Mouse (Mus musculus) midbrain, embryonic 10.5 days (tissue): Measurements from ENCODE around the gene Tmed1. TPM values are rescaled to one million over a fixed set of nuclear protein-coding genes. Genes with fewer than 3 reads are reported as not detected.
"Not testable (repeated sequence)": the region's sequence is repeated elsewhere in the genome, so short reads cannot be mapped to it uniquely, and the experiment has no call there.

Source experiments
- DNase-seq: peaks from one replicate; pipeline ENCODE4 v3.0.0-alpha.2; 2017; ENCODE audit warnings: low spot score
- H3K27ac ChIP-seq: fragments of 300-500 bp; sonication (generic); replicated peaks from 2 replicates; pipeline ENCODE4 v1.5.1; 2016; ENCODE audit warnings: mild to moderate bottlenecking
- H3K27me3 ChIP-seq: fragments of 300-500 bp; sonication (generic); 2 replicates; pipeline ENCODE4 v1.6.1; 2016; ENCODE audit warnings: low read depth, mild to moderate bottlenecking; ENCODE audit not compliant: poor library complexity, severe bottlenecking
- H3K36me3 ChIP-seq: fragments of 300-500 bp; sonication (generic); 2 replicates; pipeline ENCODE4 v1.6.1; 2016; ENCODE audit warnings: mild to moderate bottlenecking, moderate library complexity
- H3K4me1 ChIP-seq: fragments of 300-500 bp; sonication (generic); 2 replicates; pipeline ENCODE4 v1.6.1; 2016
- H3K4me3 ChIP-seq: fragments of 300-500 bp; sonication (generic); 2 replicates; pipeline ENCODE4 v1.5.1; 2016; ENCODE audit warnings: mild to moderate bottlenecking, moderate library complexity
- H3K9me3 ChIP-seq: fragments of 300-500 bp; sonication (generic); replicated peaks from 2 replicates; pipeline ENCODE4 v1.6.1; 2016; ENCODE audit warnings: mild to moderate bottlenecking
- WGBS: fragments of 180-500 bp; shearing (Covaris S2); methylation state at CpG from one replicate; pipeline ENCODE4 v1.1.7; 2016; 5-methylcytosine and 5-hydroxymethylcytosine counted together
- polyA plus RNA-seq: library from polyadenylated mRNA; unstranded; fragments of >200 nt; fragmentation: Nextera tagmentation; extraction: Ambion mirVana; gene quantifications from 2 replicates; pipeline ENCODE4 v1.2.1, GENCODE M21; 2016

Tmed1 gene
- polyA plus RNA-seq, 1 experiment from 2014 or later = 116 TPM

GRCm38 (mm10) chr9:21545351-21545915, 35.4 kb upstream of the Tmed1 start:
- no peaks in the 10 kb centered on the region for H3K27me3 ChIP-seq
- no peaks in the 10 kb centered on the region for H3K9me3 ChIP-seq
- peaks cover 24% of the 10 kb centered on the region for H3K36me3 ChIP-seq
- peaks cover 30% of the 10 kb centered on the region for H3K4me1 ChIP-seq
- DNase-seq = no peak
- H3K4me3 ChIP-seq = peak overlapping the region; percentile 94
- H3K27ac ChIP-seq = peak overlapping the region; percentile 99
- WGBS = 6% methylated on average over 9 of the region's 9 CpGs

GRCm38 (mm10) chr9:21542001-21542400, 31.9 kb upstream of the Tmed1 start:
- not testable (repeated sequence) for H3K27ac ChIP-seq, H3K9me3 ChIP-seq, H3K4me3 ChIP-seq, DNase-seq, H3K27me3 ChIP-seq
- peaks cover 16% of the 10 kb centered on the region for H3K36me3 ChIP-seq
- 84% methylated on average over 2 of the region's 2 CpGs for WGBS
- peaks cover 14% of the 10 kb centered on the region for H3K4me1 ChIP-seq

GRCm38 (mm10) chr9:21539981-21540753, 30.1 kb upstream of the Tmed1 start:
- no peak for DNase-seq
- H3K4me1 ChIP-seq = peaks cover 7% of the 10 kb centered on the region
- H3K27me3 ChIP-seq = no peaks in the 10 kb centered on the region
- no peaks in the 10 kb centered on the region for H3K9me3 ChIP-seq
- no peak overlapping the region for H3K4me3 ChIP-seq
- H3K27ac ChIP-seq = no peak overlapping the region
- H3K36me3 ChIP-seq = peaks cover 25% of the 10 kb centered on the region
- 84% methylated on average over 7 of the region's 7 CpGs for WGBS

- WGBS = 69% methylated on average over 4 of the region's 4 CpGs
- Histone ChIP-seq H3K36me3 (peaks cover 25% of the 10 kb centered on the region), H3K4me3 (no peak overlapping the region), H3K4me1 (no peaks in the 10 kb centered on the region), H3K9me3 (no peaks in the 10 kb centered on the region), H3K27me3 (no peaks in the 10 kb centered on the region), H3K27ac (no peak overlapping the region)
- no peak for DNase-seq
Observed at GRCm38 (mm10) chr9:21537009-21537408, 27.0 kb upstream of the Tmed1 start.

GRCm38 (mm10) chr9:21536501-21536900, 26.4 kb upstream of the Tmed1 start:
- no peak for DNase-seq
- peaks cover 21% of the 10 kb centered on the region for H3K36me3 ChIP-seq
- H3K4me3 ChIP-seq = no peak overlapping the region
- H3K9me3 ChIP-seq = no peaks in the 10 kb centered on the region
- no peaks in the 10 kb centered on the region for H3K4me1 ChIP-seq
- H3K27ac ChIP-seq = no peak overlapping the region
- no peaks in the 10 kb centered on the region for H3K27me3 ChIP-seq
- 97% methylated on average over 14 of the region's 14 CpGs for WGBS

- Histone ChIP-seq H3K4me1 (peaks cover 12% of the 10 kb centered on the region), H3K4me3 (no peak overlapping the region), H3K9me3 (no peaks in the 10 kb centered on the region), H3K36me3 (peaks cover 7% of the 10 kb centered on the region), H3K27me3 (no peaks in the 10 kb centered on the region), H3K27ac (no peak overlapping the region)
- DNase-seq = no peak
- WGBS = 64% methylated on average over 1 of the region's 1 CpGs
Observed at GRCm38 (mm10) chr9:21527917-21528324, 17.9 kb upstream of the Tmed1 start.

- Histone ChIP-seq H3K27me3 (no peaks in the 10 kb centered on the region), H3K4me1 (peaks cover 12% of the 10 kb centered on the region), H3K27ac (no peak overlapping the region), H3K36me3 (peaks cover 7% of the 10 kb centered on the region), H3K4me3 (no peak overlapping the region), H3K9me3 (0 out of 2 replicates have a peak, but pooled peaks cover under 1% of the 10 kb centered on the region)
- WGBS = 89% methylated on average over 2 of the region's 2 CpGs
- DNase-seq = no peak
Observed at GRCm38 (mm10) chr9:21527100-21527801, 17.2 kb upstream of the Tmed1 start.

- no peak for DNase-seq
- Histone ChIP-seq H3K4me3 (no peak overlapping the region), H3K4me1 (peaks cover 12% of the 10 kb centered on the region), H3K27ac (0 out of 2 replicates have a peak overlapping the region, but pooled peaks have one; percentile 24), H3K36me3 (peaks cover 7% of the 10 kb centered on the region), H3K27me3 (no peaks in the 10 kb centered on the region), H3K9me3 (0 out of 2 replicates have a peak, but pooled peaks cover 4% of the 10 kb centered on the region)
- 85% methylated on average over 3 of the region's 3 CpGs for WGBS
Observed at GRCm38 (mm10) chr9:21526634-21526944, 16.5 kb upstream of the Tmed1 start.

GRCm38 (mm10) chr9:21525937-21526633, 16.0 kb upstream of the Tmed1 start, which contains the start of gene AB124611:
AB124611 (plus strand) TSS chr9:21526176.
- Histone ChIP-seq H3K27me3 (no peaks in the 10 kb centered on the region), H3K4me3 (no peak within 1 kb of the TSS), H3K36me3 (peaks cover 7% of the 10 kb centered on the region), H3K27ac (0 out of 2 replicates have a peak within 1 kb of the TSS, but pooled peaks have one; percentile 24), H3K9me3 (0 out of 2 replicates have a peak, but pooled peaks cover 4% of the 10 kb centered on the region), H3K4me1 (peaks cover 12% of the 10 kb centered on the region)
- DNase-seq = no peak
- WGBS = 71% methylated on average over 14 of the region's 14 CpGs

- Histone ChIP-seq H3K27me3 (no peaks in the 10 kb centered on the region), H3K4me1 (peaks cover 12% of the 10 kb centered on the region), H3K36me3 (peaks cover 7% of the 10 kb centered on the region), H3K9me3 (0 out of 2 replicates have a peak, but pooled peaks cover 4% of the 10 kb centered on the region), H3K27ac (no peak overlapping the region), H3K4me3 (no peak overlapping the region)
- no peak for DNase-seq
- WGBS = 86% methylated on average over 7 of the region's 7 CpGs
Observed at GRCm38 (mm10) chr9:21525142-21525936, 15.3 kb upstream of the Tmed1 start.

- 89% methylated on average over 6 of the region's 6 CpGs for WGBS
Observed at GRCm38 (mm10) chr9:21518690-21519089, 8.6 kb upstream of the Tmed1 start.

More at GRCm38 (mm10) chr9:21518690-21519089, 8.6 kb upstream of the Tmed1 start:
- not testable (repeated sequence) for H3K27me3 ChIP-seq, H3K4me1 ChIP-seq, H3K4me3 ChIP-seq, H3K9me3 ChIP-seq, H3K27ac ChIP-seq, H3K36me3 ChIP-seq, DNase-seq
